In genomic region chr2:165791026-165791425, GRCm38 (mm10) we compare ENCODE assay signal across 12 mouse cellular contexts.
DNase-seq lines count a peak whose midpoint lies in the region; ATAC-seq and TF ChIP-seq lines count a peak whose summit lies in the region.
"Had no signal": no experiment of that assay in that cellular context is flagged by ENCODE, and none has a peak within 500 bp of the region (broad histone marks: within the 10 kb centered on the region; RNA-seq: fewer than 3 reads in every experiment).

No protein-coding gene starts in this region.

- no peak for TF ChIP-seq POLR2A in ES-Bruce4 (IDR thresholded peaks at IDR 0.05; ENCODE audit: insufficient read depth, low read length)

- peak; percentile 79 for ATAC-seq in forebrain, embryonic 12.5 days (ENCODE audit: low FRiP score)
- ATAC-seq in midbrain, embryonic 12.5 days (ENCODE audit: low FRiP score, low read depth): no peak; the same call in 1 of the 2 replicates
- ATAC-seq in inflammation-experienced regulatory T-cells, adult 6 months: no peak

- peak; percentile 59; the same call in 1 of the 2 replicates for TF ChIP-seq EP300 in ES-Bruce4 (IDR thresholded peaks at IDR 0.05; ENCODE audit: insufficient read depth, low read depth, low read length)

- H3K4me1 ChIP-seq in ES-Bruce4 (ENCODE audit: control insufficient read depth, insufficient read depth, low read length): peaks cover 10% of the 10 kb centered on the region
- H3K4me1 ChIP-seq in forebrain, embryonic 12.5 days: peaks cover 10% of the 10 kb centered on the region
- peaks cover 15% of the 10 kb centered on the region for H3K4me1 ChIP-seq in midbrain, embryonic 12.5 days

- H3K27me3 ChIP-seq in ES-Bruce4 (ENCODE audit: control insufficient read depth, insufficient read depth, low read length, poor library complexity, severe bottlenecking): no peaks in the 10 kb centered on the region
- H3K27me3 ChIP-seq in forebrain, embryonic 12.5 days: no peaks in the 10 kb centered on the region
- H3K27me3 ChIP-seq in midbrain, embryonic 12.5 days: no peaks in the 10 kb centered on the region
- H3K27me3 ChIP-seq: embryonic facial prominence, embryonic 13.5 days; heart, embryonic 15.5 days had no signal

- no peaks in the 10 kb centered on the region for H3K36me3 ChIP-seq in ES-Bruce4 (ENCODE audit: control insufficient read depth, insufficient read depth, low read length, poor library complexity, severe bottlenecking)
- peaks cover 92% of the 10 kb centered on the region for H3K36me3 ChIP-seq in forebrain, embryonic 12.5 days (replicated peaks)
- peaks cover 90% of the 10 kb centered on the region for H3K36me3 ChIP-seq in midbrain, embryonic 12.5 days

- no peak overlapping the region for H3K9ac ChIP-seq in ES-Bruce4 (ENCODE audit: low read depth, poor library complexity, severe bottlenecking)
- H3K9ac ChIP-seq in forebrain, embryonic 12.5 days: no peak overlapping the region
- no peak overlapping the region for H3K9ac ChIP-seq in midbrain, embryonic 12.5 days (replicated peaks)
- H3K9ac ChIP-seq: embryonic facial prominence, embryonic 13.5 days; heart, embryonic 15.5 days; liver, embryonic 14.5 days had no signal

- H3K4me2 ChIP-seq in forebrain, embryonic 12.5 days: no peak overlapping the region
- H3K4me2 ChIP-seq in midbrain, embryonic 12.5 days (replicated peaks): no peak overlapping the region
- H3K4me2 ChIP-seq: embryonic facial prominence, embryonic 13.5 days; heart, embryonic 15.5 days had no signal

- WGBS in forebrain, embryonic 12.5 days: 66% methylated on average over 7 of the region's 7 CpGs
- WGBS in midbrain, embryonic 12.5 days: 51% methylated on average over 7 of the region's 7 CpGs

- peak; percentile 43 for DNase-seq in embryo, embryonic 10 days (ENCODE audit: low spot score)
- no peak for DNase-seq in embryo, embryonic 9.5 days (ENCODE audit: extremely low spot score)
- no peak for DNase-seq in right cerebral cortex, postnatal 4 days
- no peak for DNase-seq in lung, postnatal 10 days

- TF ChIP-seq CTCF in ES-Bruce4 (IDR thresholded peaks at IDR 0.05; ENCODE audit: low read depth, low read length): no peak

- no peaks in the 10 kb centered on the region for H3K9me3 ChIP-seq in ES-Bruce4 (replicated peaks; ENCODE audit: control insufficient read depth, insufficient read depth, low read length, poor library complexity, severe bottlenecking)
- H3K9me3 ChIP-seq in forebrain, embryonic 12.5 days: no peaks in the 10 kb centered on the region
- no peaks in the 10 kb centered on the region for H3K9me3 ChIP-seq in midbrain, embryonic 12.5 days
- H3K9me3 ChIP-seq: embryonic facial prominence, embryonic 13.5 days; heart, embryonic 15.5 days had no signal

- peak overlapping the region; percentile 45 for H3K27ac ChIP-seq in ES-Bruce4 (ENCODE audit: insufficient read depth, low read length)
- H3K27ac ChIP-seq in forebrain, embryonic 12.5 days: peak overlapping the region; percentile 46; the same call in 1 of the 2 replicates
- H3K27ac ChIP-seq in midbrain, embryonic 12.5 days (replicated peaks): peak overlapping the region; percentile 39; the same call in 1 of the 2 replicates
- H3K27ac ChIP-seq: embryonic facial prominence, embryonic 13.5 days; heart, embryonic 15.5 days; left cerebral cortex, adult 2 months; liver, embryonic 14.5 days had no signal

- H3K4me3 ChIP-seq in ES-Bruce4 (ENCODE audit: low read depth, low read length): no peak overlapping the region
- H3K4me3 ChIP-seq in forebrain, embryonic 12.5 days (replicated peaks): no peak overlapping the region
- no peak overlapping the region for H3K4me3 ChIP-seq in midbrain, embryonic 12.5 days
- H3K4me3 ChIP-seq: embryonic facial prominence, embryonic 13.5 days; heart, embryonic 15.5 days; left cerebral cortex, adult 2 months had no signal
